Mouse (Mus musculus): ENCODE measurements at regions not wholly inside any gene's neighbourhood (a gene's known extent, or its start where the extent isn't known, plus 50 kb on each side); places are given as distances from the start of the nearest gene placed in this dataset.

- TF ChIP-seq EP300 (IDR thresholded peaks at IDR 0.05; ENCODE audit: low read depth) (no peak), CTCF (IDR thresholded peaks at IDR 0.05; ENCODE audit: low read depth) (no peak)
These were observed 354.9 kb upstream of the Tmem161b start for GRCm38 (mm10) chr13:83867211-83867610.

Data from liver, embryonic 14.5 days (tissue).